Mouse (Mus musculus): ENCODE results near the gene Abhd17a. TPM values are rescaled to one million over a fixed set of nuclear protein-coding genes. Genes with fewer than 3 reads are reported as not detected.

The Abhd17a gene
- total and polyA plus RNA-seq, 3 experiments = 37.2 to 49.1 (median 48.0) TPM

GRCm38 (mm10) chr10:80577195-80578130 is 12.7 kb downstream of the Abhd17a start, which contains the start of gene Klf16:
TSS of gene Klf16 (minus strand) at chr10:80577321.
- H3K27me3 ChIP-seq (replicated peaks) = no peaks in the 10 kb centered on the region
- TF ChIP-seq ETS1 (conservative IDR thresholded peaks at IDR 0.05; ENCODE audit: low read depth, low read length) = peak; percentile 46
- 0 out of 2 replicates have a peak, but pooled peaks have one; percentile 19 for TF ChIP-seq TBP (conservative IDR thresholded peaks at IDR 0.05; ENCODE audit: low read depth, low read length)
- TF ChIP-seq NRF1 (IDR thresholded peaks at IDR 0.05; ENCODE audit: low read depth, low read length) = peak; percentile 86
- peak; percentile 27; the same call in 1 of the 2 replicates for TF ChIP-seq USF2 (conservative IDR thresholded peaks at IDR 0.05; ENCODE audit: low read depth, low read length)
- no peak for TF ChIP-seq SMC3 (IDR thresholded peaks at IDR 0.05; ENCODE audit: low read depth, low read length)
- peak; percentile 98 for TF ChIP-seq MYC (IDR thresholded peaks at IDR 0.05; ENCODE audit: low read depth, low read length)
- no peak for TF ChIP-seq PAX5 (IDR thresholded peaks at IDR 0.05; ENCODE audit: low read length)
- no peak for TF ChIP-seq GABPA (IDR thresholded peaks at IDR 0.05; ENCODE audit: insufficient replicate concordance, low read depth, low read length)
- TF ChIP-seq BHLHE40 (IDR thresholded peaks at IDR 0.05; ENCODE audit: low read depth, low read length) = peak; percentile 98
- TF ChIP-seq KAT2A (IDR thresholded peaks at IDR 0.05; ENCODE audit: insufficient replicate concordance, low read length) = no peak
- TF ChIP-seq ZNF384 (IDR thresholded peaks at IDR 0.05; ENCODE audit: low read depth, low read length) = no peak
- 0 out of 2 replicates have a peak, but pooled peaks have one; percentile 39 for TF ChIP-seq E2F4 (IDR thresholded peaks at IDR 0.05; ENCODE audit: insufficient replicate concordance, low read depth, low read length)
- no peak for TF ChIP-seq EP300 (IDR thresholded peaks at IDR 0.05; ENCODE audit: low read length)
- TF ChIP-seq HCFC1 (IDR thresholded peaks at IDR 0.05; ENCODE audit: low read depth, low read length) = peak; percentile 56
- peak; percentile 64 for TF ChIP-seq POLR2A (IDR thresholded peaks at IDR 0.05; ENCODE audit: low read depth, low read length)
- TF ChIP-seq JUND (conservative IDR thresholded peaks at IDR 0.05; ENCODE audit: low read depth, low read length) = no peak
- TF ChIP-seq TCF12 (IDR thresholded peaks at IDR 0.05; ENCODE audit: low read depth, low read length) = peak; percentile 49; the same call in 1 of the 2 replicates
- TF ChIP-seq USF1 (IDR thresholded peaks at IDR 0.05; ENCODE audit: low read depth, low read length) = peak; percentile 79
- peak; percentile 93 for TF ChIP-seq CHD2 (IDR thresholded peaks at IDR 0.05; ENCODE audit: low read length)
- peak; percentile 98 for TF ChIP-seq MAX (IDR thresholded peaks at IDR 0.05; ENCODE audit: low read length)
- no peak for TF ChIP-seq ZC3H11A (IDR thresholded peaks at IDR 0.05; ENCODE audit: low read depth, low read length)
- no peak for TF ChIP-seq RCOR1 (conservative IDR thresholded peaks at IDR 0.05; ENCODE audit: low read depth, low read length)
- TF ChIP-seq ZMIZ1 (IDR thresholded peaks at IDR 0.05; ENCODE audit: low read depth, low read length) = no peak; the same call in none of the 2 replicates
- peak; percentile 61 for TF ChIP-seq SIN3A (IDR thresholded peaks at IDR 0.05; ENCODE audit: low read length)
- TF ChIP-seq MXI1 (IDR thresholded peaks at IDR 0.05; ENCODE audit: low read depth, low read length) = peak; percentile 99
- no peak for TF ChIP-seq JUN (IDR thresholded peaks at IDR 0.05; ENCODE audit: insufficient read depth, low read depth, low read length)
- peak; percentile 5; the same call in 1 of the 2 replicates for TF ChIP-seq IRF4 (IDR thresholded peaks at IDR 0.05; ENCODE audit: low read depth, low read length)
- TF ChIP-seq RAD21 (IDR thresholded peaks at IDR 0.05; ENCODE audit: low read depth, low read length) = no peak
- no peak for TF ChIP-seq MAFK (IDR thresholded peaks at IDR 0.05; ENCODE audit: insufficient replicate concordance, low read length)
- no peak for TF ChIP-seq ZKSCAN1 (IDR thresholded peaks at IDR 0.05; ENCODE audit: borderline replicate concordance, low read depth, low read length)
- TF ChIP-seq POLR2AphosphoS2 (IDR thresholded peaks at IDR 0.05; ENCODE audit: low read depth, low read length) = no peak
- no peak for TF ChIP-seq CTCF (conservative IDR thresholded peaks at IDR 0.05 in 1 of 2, IDR thresholded peaks at IDR 0.05 in 1 of 2; ENCODE audit: low read depth in 2 of 2, low read length in 2 of 2)
- peak; percentile 26; the same call in 1 of the 2 replicates for TF ChIP-seq MEF2A (IDR thresholded peaks at IDR 0.05; ENCODE audit: borderline replicate concordance, low read depth, low read length)
- TF ChIP-seq UBTF (IDR thresholded peaks at IDR 0.05; ENCODE audit: low read depth, low read length) = no peak; the same call in 1 of the 2 replicates
- peak; percentile 59; the same call in 1 of the 2 replicates for TF ChIP-seq NELFE (IDR thresholded peaks at IDR 0.05; ENCODE audit: low read depth, low read length)
- TF ChIP-seq ELF1 (IDR thresholded peaks at IDR 0.05; ENCODE audit: low read depth, low read length) = peak; percentile 70
- TF ChIP-seq CHD1 (IDR thresholded peaks at IDR 0.05; ENCODE audit: low read depth, low read length) = no peak

More at GRCm38 (mm10) chr10:80577195-80578130, 12.7 kb downstream of the Abhd17a start, which contains the start of gene Klf16:
- DNase-seq (ENCODE audit: extremely low read depth) = peak; percentile 94
- H3K4me3 ChIP-seq (replicated peaks in 1 of 3; ENCODE audit: low read depth in 2 of 3, low read length in 2 of 3, poor library complexity in 1 of 3) = peak within 1 kb of the TSS; percentile 91 to 97 (median 92)
- H3K4me2 ChIP-seq (ENCODE audit: insufficient read depth, low read depth, poor library complexity, severe bottlenecking) = peak within 1 kb of the TSS; percentile 63
- peaks cover 42% of the 10 kb centered on the region for H3K79me2 ChIP-seq (replicated peaks; ENCODE audit: control insufficient read depth, extremely low read depth, insufficient read depth, poor library complexity, severe bottlenecking)
- H3K9ac ChIP-seq (ENCODE audit: insufficient read depth, low read depth) = peak within 1 kb of the TSS; percentile 87
- dilution Hi-C loops (cut with MboI; ENCODE audit: extremely low pct_ligation_motif_present, extremely low pct_unique_long_range_greater_than_20kb, low sequenced_read_pairs) = no loop called here
- no peaks in the 10 kb centered on the region for H3K9me3 ChIP-seq (replicated peaks; ENCODE audit: low read length)
- peak within 1 kb of the TSS; percentile 92 for H3K27ac ChIP-seq (ENCODE audit: insufficient read depth, low read depth)
- H3K36me3 ChIP-seq (replicated peaks in 1 of 2; ENCODE audit: control insufficient read depth in 1 of 2, insufficient read depth in 1 of 2, low read length in 1 of 2) = peaks cover 0 to 31% of the 10 kb centered on the region in 2 experiments
- in situ Hi-C loops (cut with MboI; ENCODE audit: low pct_ligation_motif_present, low pct_unique_long_range_greater_than_20kb, low sequenced_read_pairs) = loop anchor here (5.0 kb wide), 1 partner anchor 110 kb away; no protein-coding TSS in a partner anchor
- H3K4me1 ChIP-seq (ENCODE audit: control insufficient read depth in 1 of 2, insufficient read depth in 2 of 2) = peaks cover 17 to 52% of the 10 kb centered on the region in 2 experiments

Data from CH12.LX (cell line).